Comparison of ENCODE assay signal across 30 mouse cellular contexts in genomic region chr10:5520695-5521094, GRCm38 (mm10). TPM values are rescaled to one million over a fixed set of nuclear protein-coding genes. Genes with fewer than 3 reads are reported as not detected.
DNase-seq lines count a peak whose midpoint lies in the region; ATAC-seq and TF ChIP-seq lines count a peak whose summit lies in the region.
"Had no signal": no experiment of that assay in that cellular context is flagged by ENCODE, and none has a peak within 500 bp of the region (broad histone marks: within the 10 kb centered on the region; RNA-seq: fewer than 3 reads in every experiment).

No protein-coding gene starts in this region.

- no peak for DNase-seq in frontal cortex, adult 2 months (ENCODE audit: extremely low spot score in 1 of 2, low spot score in 1 of 2)
- peak; percentile 57 to 85 for DNase-seq in cerebellum, adult 2 months
- peak; percentile 34 to 53 for DNase-seq in cerebellum, postnatal 36 days
- no peak for DNase-seq in yolk sac, embryonic 10.5 days (ENCODE audit: low spot score)
- no peak for DNase-seq in urinary bladder, postnatal 4 days (ENCODE audit: low spot score in 2 of 2)
- DNase-seq: adrenal gland, adult 8-10 months; embryo, embryonic 11 days; heart, postnatal 36 days; kidney, adult 2 months; kidney, postnatal 36 days; liver, embryonic 13.5 days; lung, adult 18-20 months; lung, postnatal 4 days; thymus, postnatal 4 days had no signal

- TF ChIP-seq POLR2A in cerebellum, adult 2 months (IDR thresholded peaks at IDR 0.05; ENCODE audit: borderline replicate concordance, insufficient read depth, low read length), result no peak

- no peak overlapping the region for H3K4me3 ChIP-seq in brown adipose tissue, adult 24 weeks (ENCODE audit: insufficient read depth, low read depth, low read length)
- no peak overlapping the region for H3K4me3 ChIP-seq in cerebellum, adult 2 months (replicated peaks; ENCODE audit: insufficient read depth, low read depth, low read length)
- H3K4me3 ChIP-seq: embryonic facial prominence, embryonic 13.5 days; erythroblast, embryonic 14.5 days; hindbrain, embryonic 12.5 days; intestine, embryonic 15.5 days; layer of hippocampus, adult 2 months; left cerebral cortex, adult 2 months; limb, embryonic 13.5 days; liver, embryonic 13.5 days; megakaryocyte, embryonic 14.5 days; midbrain, embryonic 13.5 days; neural tube, embryonic 13.5 days had no signal

- ATAC-seq in frontal cortex, adult (ENCODE audit: low TSS enrichment), result peak; percentile 69
- ATAC-seq: activated CD4-positive, CD25-positive, alpha-beta regulatory T cell, adult 4 months; CD4-positive, CD25-positive, alpha-beta regulatory T cell, adult 4 months; hindbrain, postnatal 0 days; intestine, embryonic 15.5 days; lung, postnatal 0 days; midbrain, embryonic 13.5 days had no signal

- H3K4me1 ChIP-seq in brown adipose tissue, adult 24 weeks (ENCODE audit: control insufficient read depth, insufficient read depth, insufficient read length, low read length), result peaks cover 7% of the 10 kb centered on the region; the same call in 1 of the 2 replicates
- peaks cover 31% of the 10 kb centered on the region for H3K4me1 ChIP-seq in cerebellum, adult 2 months (ENCODE audit: control insufficient read depth, insufficient read depth, low read length)
- H3K4me1 ChIP-seq: embryonic facial prominence, embryonic 13.5 days; hindbrain, embryonic 12.5 days; intestine, embryonic 15.5 days; limb, embryonic 13.5 days; midbrain, embryonic 13.5 days; neural tube, embryonic 13.5 days had no signal

- H3K27me3 ChIP-seq in cerebellum, adult 2 months (ENCODE audit: control insufficient read depth, insufficient read depth, low read length), result no peaks in the 10 kb centered on the region
- H3K27me3 ChIP-seq: embryonic facial prominence, embryonic 13.5 days; hindbrain, embryonic 12.5 days; intestine, embryonic 15.5 days; limb, embryonic 13.5 days; liver, embryonic 13.5 days; megakaryocyte, embryonic 14.5 days; midbrain, embryonic 13.5 days; neural tube, embryonic 13.5 days had no signal

- 2% methylated on average over 1 of the region's 1 CpGs for WGBS in cerebellum, adult 2 months

- H3K27ac ChIP-seq in brown adipose tissue, adult 24 weeks (replicated peaks; ENCODE audit: low read depth, low read length), result peak overlapping the region; percentile 60
- peak overlapping the region; percentile 87 for H3K27ac ChIP-seq in cerebellum, adult 2 months (ENCODE audit: insufficient read depth, low read length)
- H3K27ac ChIP-seq: embryonic facial prominence, embryonic 13.5 days; hindbrain, embryonic 12.5 days; hindbrain, postnatal 0 days; intestine, embryonic 15.5 days; layer of hippocampus, adult 2 months; left cerebral cortex, adult 2 months; limb, embryonic 13.5 days; liver, embryonic 13.5 days; midbrain, embryonic 13.5 days; neural tube, embryonic 13.5 days had no signal

- no peak for TF ChIP-seq CTCF in cerebellum, adult 2 months (IDR thresholded peaks at IDR 0.05; ENCODE audit: borderline replicate concordance, insufficient read depth, low read depth, low read length)

RNA-seq across cellular contexts. Expression of gene Syne1, which starts 30.6 kb away (rescaled TPM):
- 152 and 163 TPM in 2 replicates for polyA plus RNA-seq in frontal cortex, adult 2 months (2012; rRNA removed)
- 7.6 and 8.1 TPM in 2 replicates for polyA plus RNA-seq in brown adipose tissue, adult 24 weeks (2012; ENCODE audit: insufficient read depth, insufficient read length, missing spikeins)
- polyA plus RNA-seq in cerebellum, adult 2 months (2012; rRNA removed), result 295 and 355 TPM in 2 replicates

Comparison
In these comparisons a context has a peak if more than half of its experiments do, and no peak if none do; other contexts are left out.
1. DNase-seq: peak in cerebellum, adult 2 months (2 of 2) and cerebellum, postnatal 36 days (2 of 2); none in frontal cortex, adult 2 months (0 of 2), yolk sac, embryonic 10.5 days (single experiment) and urinary bladder, postnatal 4 days (0 of 2).
2. RNA of gene Syne1, which starts 30.6 kb away (polyA plus RNA-seq): 295 to 355 TPM in cerebellum, adult 2 months and 152 to 163 TPM in frontal cortex, adult 2 months; 7.6 to 8.1 TPM in brown adipose tissue, adult 24 weeks; every median in the first group is over 10 times any median in the second.